Mouse (Mus musculus) cerebellum, adult 2 months (tissue): ENCODE measurements around the gene Wipf3.

Experiments
- CTCF ChIP-seq: fragments of 200-500 bp; IDR thresholded peaks from 2 replicates; pipeline ENCODE4 v1.5.1; 2011; ENCODE audit warnings: low read depth, mild to moderate bottlenecking, control low read depth, low read length, moderate library complexity, borderline replicate concordance; ENCODE audit not compliant: insufficient read depth
- POLR2A ChIP-seq: fragments of 200-500 bp; IDR thresholded peaks from 2 replicates; pipeline ENCODE4 v1.6.1; 2011; ENCODE audit warnings: low read length, control low read depth, borderline replicate concordance; ENCODE audit not compliant: insufficient read depth

- TF ChIP-seq CTCF (no peak), POLR2A (no peak)
Measured at GRCm38 (mm10) chr6:54434171-54434570, 4.8 kb downstream of the Wipf3 start.
